Mouse (Mus musculus) lung, embryonic 14.5 days (tissue): ENCODE data around the gene Strbp. TPM values are rescaled to one million over a fixed set of nuclear protein-coding genes. Genes with fewer than 3 reads are reported as not detected.

Experiments
- ATAC-seq: fragments of 200-750 bp; cut with Nextera tagmentation; 2 replicates; pipeline ENCODE4 v1.8.0; 2017; ENCODE audit warnings: mild to moderate bottlenecking, moderate TSS enrichment, moderate library complexity; ENCODE audit not compliant: insufficient read depth
- DNase-seq: peaks from one replicate; pipeline ENCODE4 v3.0.0-alpha.2; 2015
- H3K27ac ChIP-seq: fragments of 300-500 bp; sonication (generic); 2 replicates; pipeline ENCODE4 v1.5.1; 2014; ENCODE audit warnings: low read depth, mild to moderate bottlenecking, moderate library complexity
- H3K27me3 ChIP-seq: fragments of 300-500 bp; sonication (generic); 2 replicates; pipeline ENCODE4 v1.6.1; 2014; ENCODE audit warnings: low read length, control low read depth; ENCODE audit not compliant: insufficient read depth
- H3K36me3 ChIP-seq: fragments of 300-500 bp; sonication (generic); 2 replicates; pipeline ENCODE4 v1.6.1; 2014; ENCODE audit warnings: control low read depth; ENCODE audit not compliant: insufficient read depth
- H3K4me1 ChIP-seq: fragments of 300-500 bp; sonication (generic); 2 replicates; pipeline ENCODE4 v1.6.1; 2014; ENCODE audit warnings: antibody characterized with exemption, control low read depth; ENCODE audit not compliant: insufficient read depth
- H3K4me2 ChIP-seq: fragments of 300-500 bp; sonication (generic); 2 replicates; pipeline ENCODE4 v1.6.1; 2014; ENCODE audit warnings: mild to moderate bottlenecking
- H3K4me3 ChIP-seq: fragments of 300-500 bp; sonication (generic); 2 replicates; pipeline ENCODE4 v1.5.1; 2014; ENCODE audit warnings: low read depth, low read length
- H3K9ac ChIP-seq: fragments of 300-500 bp; sonication (generic); 2 replicates; pipeline ENCODE4 v1.6.1; 2014
- H3K9me3 ChIP-seq: fragments of 300-500 bp; sonication (generic); 2 replicates; pipeline ENCODE4 v1.6.1; 2016; ENCODE audit warnings: low read depth, low read length, control low read depth
- CTCF ChIP-seq: IDR thresholded peaks from 2 replicates; pipeline ENCODE4 v1.5.1; 2016; ENCODE audit warnings: antibody characterized with exemption, low read depth
- WGBS: fragments of 180-500 bp; shearing (Covaris S2); extraction: QIAGEN DNeasy Blood & Tissue Kit; methylation state at CpG from one replicate; pipeline ENCODE4 v1.1.7; 2014; 5-methylcytosine and 5-hydroxymethylcytosine counted together
- polyA plus RNA-seq: library from polyadenylated mRNA; unstranded; fragments of >200 nt; fragmentation: Nextera tagmentation; extraction: Ambion mirVana; gene quantifications from 2 replicates; pipeline ENCODE4 v1.2.1, GENCODE M21; 2014

Gene Strbp
- 35.5 and 39.9 TPM in 2 replicates for polyA plus RNA-seq

DNA sequence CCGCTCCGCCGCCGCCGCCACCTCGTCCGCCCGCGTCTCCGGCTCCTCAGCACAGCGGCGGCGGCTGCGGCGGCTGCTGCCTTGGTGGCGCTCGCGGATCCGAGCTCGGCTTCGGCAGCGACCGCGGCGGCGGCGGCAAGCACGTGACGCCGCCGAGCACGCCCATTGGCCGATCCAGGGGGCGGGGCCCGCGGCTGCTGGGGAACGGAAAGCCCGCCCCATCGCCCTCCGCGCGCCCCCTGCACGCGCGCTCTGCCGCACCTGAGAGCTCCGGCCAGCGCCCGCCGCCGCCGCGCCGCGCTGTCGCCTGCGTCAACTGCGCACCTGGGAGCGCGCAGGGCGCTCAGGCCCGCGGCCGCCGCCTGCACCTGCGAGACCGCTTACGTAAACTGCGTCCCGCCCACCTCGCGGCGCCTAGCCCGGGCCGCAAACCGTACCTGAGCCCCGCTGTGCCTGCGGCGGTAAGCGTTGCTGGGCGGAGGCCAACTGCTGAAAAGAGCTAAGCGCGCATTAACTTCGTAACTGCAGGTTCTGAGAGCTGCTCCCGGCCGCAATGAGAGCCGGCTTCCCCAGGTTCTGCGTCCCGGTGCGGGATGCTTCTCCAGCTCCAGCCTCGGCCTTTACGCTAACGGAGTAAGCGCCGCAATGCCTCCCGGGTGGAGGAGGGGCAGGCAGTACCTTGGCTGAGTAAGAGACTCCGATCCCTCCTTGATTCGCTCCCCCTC, at the start of gene Strbp:
Gene Strbp, minus strand, starts transcription at position 630 of the 725 bp plus-strand sequence.
- peak; percentile 85 for ATAC-seq
- WGBS: under 1% methylated on average over 94 of the region's 98 CpGs
- Histone ChIP-seq H3K27ac (peak within 1 kb of the TSS; percentile 92), H3K36me3 (no peaks in the 10 kb centered on the region), H3K9ac (peak within 1 kb of the TSS; percentile 88), H3K4me3 (peak within 1 kb of the TSS; percentile 90), H3K4me1 (peaks cover 5% of the 10 kb centered on the region; the same call in 1 of the 2 replicates), H3K27me3 (no peaks in the 10 kb centered on the region), H3K9me3 (no peaks in the 10 kb centered on the region), H3K4me2 (peak within 1 kb of the TSS; percentile 89)
- no peak for TF ChIP-seq CTCF
- peak; percentile 96 for DNase-seq

DNA sequence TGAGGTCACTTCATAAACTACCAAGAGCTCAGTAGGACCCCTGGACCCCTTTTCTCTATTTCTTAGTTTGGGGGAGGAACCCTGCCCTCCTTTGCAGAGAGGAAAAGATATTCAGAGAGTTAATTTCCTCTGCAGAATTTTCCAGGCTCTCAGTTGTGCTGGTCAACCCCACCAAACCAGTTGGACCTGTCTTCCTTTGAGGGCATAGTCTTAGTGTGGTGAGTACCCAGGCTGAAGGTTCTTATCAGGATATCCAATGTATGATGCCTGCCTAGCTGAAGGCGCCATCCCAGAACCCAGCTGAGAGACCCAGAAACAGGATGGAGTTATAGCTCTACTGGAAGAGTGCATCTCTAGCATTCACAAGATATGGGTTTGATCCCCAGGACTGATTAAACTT, 47.5 kb upstream of the Strbp start:
- H3K4me3 ChIP-seq: no peak overlapping the region
- peak; percentile 38 for DNase-seq
- ATAC-seq: no peak

DNA sequence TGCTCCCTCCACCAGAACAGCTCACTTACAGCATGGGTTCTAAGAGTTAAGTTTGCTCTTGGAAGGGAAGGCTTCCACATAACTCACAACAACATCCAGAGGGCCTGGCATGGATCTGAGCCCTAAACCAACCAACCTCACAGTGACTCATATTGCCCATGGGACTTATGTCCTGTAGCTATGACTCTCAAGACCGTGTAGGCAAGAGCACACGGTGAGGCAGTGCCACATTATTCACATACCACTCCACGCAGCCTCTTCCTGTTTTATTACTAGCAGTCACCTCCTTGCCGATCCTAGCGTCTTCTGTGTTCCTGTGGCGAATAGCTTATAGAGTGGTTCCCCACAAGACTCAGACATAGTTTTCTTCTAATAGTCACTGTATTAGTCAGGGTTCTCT, 45.7 kb upstream of the Strbp start:
- no peak for TF ChIP-seq CTCF
- Histone ChIP-seq H3K4me3 (no peak overlapping the region), H3K36me3 (no peaks in the 10 kb centered on the region), H3K9me3 (no peaks in the 10 kb centered on the region), H3K4me1 (peaks cover 6% of the 10 kb centered on the region; the same call in 1 of the 2 replicates), H3K4me2 (no peak overlapping the region), H3K27me3 (no peaks in the 10 kb centered on the region), H3K27ac (no peak overlapping the region), H3K9ac (peak overlapping the region; percentile 6; the same call in 1 of the 2 replicates)
- DNase-seq (no peak), ATAC-seq (no peak)
- 49% methylated on average over 6 of the region's 6 CpGs for WGBS

More for the DNA sequence above, 47.5 kb upstream of the Strbp start:
- Histone ChIP-seq H3K4me2 (no peak overlapping the region), H3K4me1 (peaks cover 6% of the 10 kb centered on the region; the same call in 1 of the 2 replicates), H3K27me3 (no peaks in the 10 kb centered on the region), H3K9me3 (no peaks in the 10 kb centered on the region), H3K27ac (no peak overlapping the region), H3K36me3 (no peaks in the 10 kb centered on the region), H3K9ac (no peak overlapping the region)
- WGBS: 71% methylated on average over 1 of the region's 1 CpGs
- TF ChIP-seq CTCF: no peak

DNA sequence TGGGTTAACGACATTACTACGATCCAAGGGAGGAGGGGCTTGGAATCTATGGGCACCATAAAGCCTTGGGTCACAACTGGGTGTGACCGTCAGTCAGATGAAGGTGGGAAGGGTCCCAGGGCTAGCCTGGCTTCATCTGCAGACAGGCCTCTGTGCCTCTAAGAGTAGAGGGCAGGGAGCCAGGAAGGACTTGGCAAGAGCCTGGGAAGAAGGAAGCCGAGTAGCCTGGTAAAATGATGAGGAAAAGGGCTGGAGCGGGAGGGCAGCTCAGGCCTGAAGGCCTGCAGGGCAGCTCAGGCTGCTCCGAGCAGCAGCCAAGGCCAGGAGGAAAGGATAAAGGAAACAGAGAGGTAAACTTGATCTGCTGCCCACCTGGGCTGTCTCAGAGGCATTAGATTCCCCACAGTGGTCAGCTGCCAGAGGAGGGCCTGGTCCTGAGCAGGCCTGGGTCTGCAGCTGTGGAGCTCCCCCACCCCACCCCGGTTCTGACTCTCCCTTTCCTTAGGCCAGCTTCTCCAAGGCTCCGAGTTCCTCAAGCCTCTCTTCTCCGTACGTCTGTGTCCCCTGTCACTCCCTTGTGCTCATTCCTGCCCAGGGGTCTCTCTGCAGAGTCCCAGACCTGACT, 44.9 kb upstream of the Strbp start:
- ATAC-seq (peak; percentile 62; the same call in 1 of the 2 replicates), DNase-seq (peak; percentile 62)
- H3K27ac ChIP-seq: peak overlapping the region; percentile 42; the same call in 1 of the 2 replicates

DNA sequence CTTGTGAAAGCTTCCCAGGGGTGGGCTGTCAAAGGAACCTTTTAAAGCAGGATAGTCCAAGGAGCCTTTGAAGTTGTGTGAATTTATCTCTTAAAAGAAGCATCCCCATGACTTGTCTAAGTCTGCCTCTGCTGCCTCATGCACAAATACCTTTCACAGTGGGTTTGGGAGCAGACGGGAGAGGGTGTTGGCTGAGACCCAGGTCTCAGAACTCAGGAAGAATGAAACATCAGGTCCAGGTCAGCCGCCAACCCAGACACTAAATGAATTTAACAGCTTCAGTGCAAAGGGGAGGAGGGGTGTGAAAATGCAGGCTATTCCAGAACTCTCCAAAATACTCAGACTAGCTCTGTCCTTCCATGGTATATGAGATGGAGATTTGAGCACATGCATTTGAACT, 44.2 kb upstream of the Strbp start:
- ATAC-seq (no peak), DNase-seq (no peak)
- no peak overlapping the region for H3K9ac ChIP-seq
- 46% methylated on average over 2 of the region's 2 CpGs for WGBS
- peaks cover 6% of the 10 kb centered on the region; the same call in 1 of the 2 replicates for H3K4me1 ChIP-seq
- no peak overlapping the region for H3K4me3 ChIP-seq
- TF ChIP-seq CTCF: no peak
- H3K27me3 ChIP-seq: no peaks in the 10 kb centered on the region
- no peak overlapping the region for H3K27ac ChIP-seq
- no peaks in the 10 kb centered on the region for H3K9me3 ChIP-seq
- no peak overlapping the region for H3K4me2 ChIP-seq
- no peaks in the 10 kb centered on the region for H3K36me3 ChIP-seq

More for the DNA sequence above, 44.9 kb upstream of the Strbp start:
- TF ChIP-seq CTCF: no peak
- Histone ChIP-seq H3K4me1 (peaks cover 6% of the 10 kb centered on the region; the same call in 1 of the 2 replicates), H3K9ac (peak overlapping the region; percentile 6; the same call in 1 of the 2 replicates), H3K9me3 (no peaks in the 10 kb centered on the region), H3K36me3 (no peaks in the 10 kb centered on the region), H3K27me3 (no peaks in the 10 kb centered on the region), H3K4me3 (no peak overlapping the region), H3K4me2 (no peak overlapping the region)
- 46% methylated on average over 10 of the region's 10 CpGs for WGBS

DNA sequence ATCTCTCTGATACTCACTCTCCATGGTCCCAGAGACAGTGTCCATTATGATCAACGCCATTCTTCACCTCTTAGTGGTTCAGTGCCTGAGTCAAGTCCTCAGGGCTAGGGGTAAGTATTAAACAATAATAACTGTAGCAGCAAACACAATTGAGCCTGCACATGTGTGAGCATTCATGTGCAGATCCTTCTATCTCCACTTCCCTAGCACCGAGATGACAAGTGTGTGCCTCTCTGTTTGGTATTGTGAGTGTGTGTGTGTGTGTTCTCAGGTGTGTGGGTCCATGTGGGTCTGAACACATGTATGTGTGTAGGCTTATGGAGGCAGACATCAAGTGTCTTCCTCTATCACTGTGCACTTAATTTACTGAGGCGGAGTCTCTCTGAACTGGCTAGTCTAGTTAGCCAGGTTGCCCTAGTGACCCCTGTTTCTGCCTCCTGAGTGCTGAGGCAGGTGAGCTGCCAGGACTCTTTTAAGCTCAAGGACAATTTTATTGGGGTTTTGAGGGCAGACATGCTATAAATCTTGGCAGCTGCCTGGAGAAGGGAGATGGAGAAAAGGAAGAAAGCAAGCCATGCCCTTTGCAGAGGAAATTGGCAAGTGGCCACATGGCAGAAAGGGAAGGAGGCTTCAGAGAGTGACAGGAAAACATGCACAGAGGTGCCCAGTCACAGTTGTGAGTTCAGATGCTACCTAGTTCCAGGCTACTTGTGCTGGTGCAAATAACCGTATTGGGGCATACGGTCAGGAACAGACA, 42.8 kb upstream of the Strbp start:
- no peaks in the 10 kb centered on the region for H3K36me3 ChIP-seq
- H3K4me3 ChIP-seq: no peak overlapping the region
- no peak overlapping the region for H3K4me2 ChIP-seq
- no peak overlapping the region for H3K9ac ChIP-seq
- H3K4me1 ChIP-seq: peaks cover 6% of the 10 kb centered on the region; the same call in 1 of the 2 replicates
- no peaks in the 10 kb centered on the region for H3K27me3 ChIP-seq
- TF ChIP-seq CTCF: no peak
- no peaks in the 10 kb centered on the region for H3K9me3 ChIP-seq
- 86% methylated on average over 5 of the region's 5 CpGs for WGBS
- ATAC-seq (no peak), DNase-seq (no peak)
- no peak overlapping the region for H3K27ac ChIP-seq
